Mouse (Mus musculus): Measurements from ENCODE around the gene Hbp1. TPM values are rescaled to one million over a fixed set of nuclear protein-coding genes. Genes with fewer than 3 reads are reported as not detected.

Gene Hbp1
- polyA plus RNA-seq (2015; fragmentation: Nextera tagmentation; extraction: Ambion mirVana) = 47.3 and 50.1 TPM in 2 replicates

GRCm38 (mm10) chr12:31949759-31950658 lies at the start of gene Hbp1:
Gene Hbp1, minus strand, starts transcription at chr12:31950535.
- DNase-seq = peak; percentile 97
- Histone ChIP-seq H3K27me3 (ENCODE audit: insufficient read depth, low read length) (no peaks in the 10 kb centered on the region), H3K36me3 (replicated peaks; ENCODE audit: insufficient read depth, low read length) (no peaks in the 10 kb centered on the region), H3K9ac (replicated peaks) (peak within 1 kb of the TSS; percentile 100), H3K4me1 (ENCODE audit: insufficient read depth) (peaks cover 10% of the 10 kb centered on the region), H3K4me2 (ENCODE audit: low read depth, low read length) (peak within 1 kb of the TSS; percentile 75), H3K9me3 (ENCODE audit: low read length) (no peaks in the 10 kb centered on the region), H3K27ac (ENCODE audit: low read depth) (peak within 1 kb of the TSS; percentile 100), H3K4me3 (ENCODE audit: low read depth, low read length) (peak within 1 kb of the TSS; percentile 99)
- WGBS (ENCODE audit: insufficient replicate concordance) = under 1% methylated on average over 63 of the region's 71 CpGs
- peak; percentile 90 for ATAC-seq
- TF ChIP-seq EP300 (IDR thresholded peaks at IDR 0.05; ENCODE audit: low read depth) (no peak; the same call in none of the 2 replicates), CTCF (IDR thresholded peaks at IDR 0.05; ENCODE audit: low read depth) (no peak)

- WGBS (ENCODE audit: insufficient replicate concordance) = 59% methylated on average over 5 of the region's 5 CpGs
- Histone ChIP-seq H3K4me1 (ENCODE audit: insufficient read depth) (peaks cover 17% of the 10 kb centered on the region), H3K9ac (replicated peaks) (no peak overlapping the region), H3K4me2 (ENCODE audit: low read depth, low read length) (no peak overlapping the region), H3K36me3 (replicated peaks; ENCODE audit: insufficient read depth, low read length) (no peaks in the 10 kb centered on the region), H3K27me3 (ENCODE audit: insufficient read depth, low read length) (no peaks in the 10 kb centered on the region), H3K4me3 (ENCODE audit: low read depth, low read length) (no peak overlapping the region), H3K27ac (ENCODE audit: low read depth) (no peak overlapping the region), H3K9me3 (ENCODE audit: low read length) (no peaks in the 10 kb centered on the region)
- DNase-seq (no peak), ATAC-seq (no peak)
- TF ChIP-seq EP300 (IDR thresholded peaks at IDR 0.05; ENCODE audit: low read depth) (no peak), CTCF (IDR thresholded peaks at IDR 0.05; ENCODE audit: low read depth) (no peak)
These were observed 48.4 kb upstream of the Hbp1 start for GRCm38 (mm10) chr12:31998706-31999105.

- ATAC-seq (peak; percentile 50), DNase-seq (no peak)
- 0 out of 2 replicates have a peak, but pooled peaks cover 2% of the 10 kb centered on the region for H3K36me3 ChIP-seq (replicated peaks; ENCODE audit: insufficient read depth, low read length)
- H3K4me3 ChIP-seq (ENCODE audit: low read depth, low read length) = no peak overlapping the region
- H3K27me3 ChIP-seq (ENCODE audit: insufficient read depth, low read length) = no peaks in the 10 kb centered on the region
- TF ChIP-seq CTCF (IDR thresholded peaks at IDR 0.05; ENCODE audit: low read depth) (no peak), EP300 (IDR thresholded peaks at IDR 0.05; ENCODE audit: low read depth) (no peak)
- 0 out of 2 replicates have a peak overlapping the region, but pooled peaks have one; percentile 28 for H3K4me2 ChIP-seq (ENCODE audit: low read depth, low read length)
- no peaks in the 10 kb centered on the region for H3K9me3 ChIP-seq (ENCODE audit: low read length)
- WGBS (ENCODE audit: insufficient replicate concordance) = 43% methylated on average over 3 of the region's 3 CpGs
- peaks cover 17% of the 10 kb centered on the region for H3K4me1 ChIP-seq (ENCODE audit: insufficient read depth)
- H3K27ac ChIP-seq (ENCODE audit: low read depth) = peak overlapping the region; percentile 81
- no peak overlapping the region for H3K9ac ChIP-seq (replicated peaks)
These were observed 47.1 kb upstream of the Hbp1 start for GRCm38 (mm10) chr12:31997328-31997878.

- Histone ChIP-seq H3K9me3 (ENCODE audit: low read length) (no peaks in the 10 kb centered on the region), H3K36me3 (replicated peaks; ENCODE audit: insufficient read depth, low read length) (0 out of 2 replicates have a peak, but pooled peaks cover 2% of the 10 kb centered on the region), H3K27me3 (ENCODE audit: insufficient read depth, low read length) (no peaks in the 10 kb centered on the region), H3K27ac (ENCODE audit: low read depth) (peak overlapping the region; percentile 81), H3K4me1 (ENCODE audit: insufficient read depth) (peaks cover 17% of the 10 kb centered on the region), H3K9ac (replicated peaks) (no peak overlapping the region), H3K4me2 (ENCODE audit: low read depth, low read length) (peak overlapping the region; percentile 31), H3K4me3 (ENCODE audit: low read depth, low read length) (no peak overlapping the region)
- WGBS (ENCODE audit: insufficient replicate concordance) = 20% methylated on average over 5 of the region's 5 CpGs
- ATAC-seq = peak; percentile 97
- DNase-seq = peak; percentile 60
- peak; percentile 87 for TF ChIP-seq EP300 (IDR thresholded peaks at IDR 0.05; ENCODE audit: low read depth)
- TF ChIP-seq CTCF (IDR thresholded peaks at IDR 0.05; ENCODE audit: low read depth) = no peak
These were observed 46.5 kb upstream of the Hbp1 start for GRCm38 (mm10) chr12:31996877-31997276.

GRCm38 (mm10) chr12:31990575-31990974 lies 40.2 kb upstream of the Hbp1 start:
- Histone ChIP-seq H3K36me3 (replicated peaks; ENCODE audit: insufficient read depth, low read length) (peaks cover 2% of the 10 kb centered on the region; the same call in 1 of the 2 replicates), H3K27me3 (ENCODE audit: insufficient read depth, low read length) (no peaks in the 10 kb centered on the region), H3K27ac (ENCODE audit: low read depth) (no peak overlapping the region), H3K9ac (replicated peaks) (no peak overlapping the region), H3K9me3 (ENCODE audit: low read length) (no peaks in the 10 kb centered on the region), H3K4me1 (ENCODE audit: insufficient read depth) (peaks cover 6% of the 10 kb centered on the region; the same call in 1 of the 2 replicates), H3K4me3 (ENCODE audit: low read depth, low read length) (no peak overlapping the region), H3K4me2 (ENCODE audit: low read depth, low read length) (no peak overlapping the region)
- DNase-seq (no peak), ATAC-seq (no peak)
- TF ChIP-seq EP300 (IDR thresholded peaks at IDR 0.05; ENCODE audit: low read depth) (no peak), CTCF (IDR thresholded peaks at IDR 0.05; ENCODE audit: low read depth) (no peak)
- 89% methylated on average over 4 of the region's 4 CpGs for WGBS (ENCODE audit: insufficient replicate concordance)

- Histone ChIP-seq H3K27me3 (ENCODE audit: insufficient read depth, low read length) (no peaks in the 10 kb centered on the region), H3K9me3 (ENCODE audit: low read length) (no peaks in the 10 kb centered on the region), H3K4me3 (ENCODE audit: low read depth, low read length) (no peak overlapping the region), H3K36me3 (replicated peaks; ENCODE audit: insufficient read depth, low read length) (peaks cover 2% of the 10 kb centered on the region; the same call in 1 of the 2 replicates), H3K4me1 (ENCODE audit: insufficient read depth) (peaks cover 6% of the 10 kb centered on the region; the same call in 1 of the 2 replicates), H3K27ac (ENCODE audit: low read depth) (no peak overlapping the region), H3K9ac (replicated peaks) (no peak overlapping the region), H3K4me2 (ENCODE audit: low read depth, low read length) (no peak overlapping the region)
- ATAC-seq (no peak), DNase-seq (no peak)
- TF ChIP-seq EP300 (IDR thresholded peaks at IDR 0.05; ENCODE audit: low read depth) (no peak), CTCF (IDR thresholded peaks at IDR 0.05; ENCODE audit: low read depth) (no peak)
These were observed 39.4 kb upstream of the Hbp1 start for GRCm38 (mm10) chr12:31989726-31990125.

Data from liver, postnatal 0 days (tissue).